Mouse (Mus musculus): Measurements from ENCODE around the gene Gm10591. TPM values are rescaled to one million over a fixed set of nuclear protein-coding genes. Genes with fewer than 3 reads are reported as not detected.
"Not testable (repeated sequence)": the region's sequence is repeated elsewhere in the genome, so short reads cannot be mapped to it uniquely, and the experiment has no call there.

Gm10591 gene
- not detected in 2 replicates for total RNA-seq (2021)
- long read RNA-seq = 0 reads

DNA sequence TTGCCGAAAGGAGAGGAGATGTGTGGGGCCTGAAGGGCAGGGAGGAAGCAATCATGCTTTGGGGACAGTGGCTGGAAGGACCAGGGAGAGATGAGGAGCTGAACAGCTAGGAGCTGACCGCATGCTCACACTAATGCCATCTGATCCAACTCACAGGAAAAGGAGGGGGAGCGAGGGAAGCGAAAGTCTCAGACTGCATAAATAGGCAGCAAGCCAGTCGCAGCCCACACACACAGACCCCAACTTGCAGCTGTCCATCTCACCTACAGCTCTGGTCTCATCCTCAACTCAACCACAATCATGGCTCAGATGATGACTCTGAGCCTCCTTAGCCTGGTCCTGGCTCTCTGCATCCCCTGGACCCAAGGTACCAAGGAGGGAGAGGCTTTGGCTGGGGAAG, at the start of gene Gm10591:
Gene Gm10591, plus strand, starts transcription at position 301 of the 400 bp plus-strand sequence.
- DNase-seq = not testable (repeated sequence)

DNA sequence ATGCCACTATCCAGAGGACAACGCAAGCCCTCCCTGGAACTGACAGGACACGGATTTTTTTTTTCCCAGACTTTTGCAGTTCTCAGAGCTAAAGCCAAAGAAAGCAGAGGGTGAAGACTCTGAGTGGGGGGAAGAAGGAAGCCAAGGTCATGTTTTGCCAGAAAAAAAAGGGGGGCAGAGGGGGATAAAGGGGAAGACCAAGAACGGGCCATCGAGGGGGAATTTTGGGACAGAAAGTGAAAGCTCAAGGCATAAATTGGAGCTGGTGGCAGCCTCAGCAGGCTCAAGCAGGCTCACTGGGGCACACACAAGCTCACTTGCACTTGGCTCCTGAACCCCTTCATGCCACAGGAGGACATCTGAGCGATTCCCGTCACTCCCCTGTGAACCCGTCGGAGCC, 17.4 kb downstream of the Gm10591 start, which contains the start of gene Gm2564:
Gene Gm2564, plus strand, starts transcription at position 301 of the 400 bp plus-strand sequence.
- not testable (repeated sequence) for DNase-seq

DNA sequence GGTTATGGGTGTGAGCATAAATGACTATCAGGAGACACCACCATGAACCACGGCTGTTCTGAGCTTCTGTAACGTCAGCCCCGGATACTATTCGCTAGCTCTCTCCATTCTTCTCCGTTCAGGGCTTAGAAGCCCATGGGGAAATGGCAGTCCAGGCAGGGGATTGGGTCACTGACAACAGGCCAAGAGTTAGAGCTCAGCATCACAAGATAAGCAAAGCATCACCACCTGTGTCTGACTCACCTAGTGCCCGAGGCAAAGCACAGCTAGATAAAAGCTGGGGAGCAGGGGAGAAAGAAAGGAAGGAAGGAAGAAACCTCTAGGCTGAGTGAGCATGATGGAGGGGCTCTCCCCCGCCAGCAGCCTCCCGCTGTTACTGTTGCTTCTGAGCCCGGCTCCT, 43.0 kb downstream of the Gm10591 start, which contains the start of gene Ccl27b:
Gene Ccl27b, plus strand, starts transcription at position 301 of the 400 bp plus-strand sequence.
- DNase-seq = not testable (repeated sequence)

DNA sequence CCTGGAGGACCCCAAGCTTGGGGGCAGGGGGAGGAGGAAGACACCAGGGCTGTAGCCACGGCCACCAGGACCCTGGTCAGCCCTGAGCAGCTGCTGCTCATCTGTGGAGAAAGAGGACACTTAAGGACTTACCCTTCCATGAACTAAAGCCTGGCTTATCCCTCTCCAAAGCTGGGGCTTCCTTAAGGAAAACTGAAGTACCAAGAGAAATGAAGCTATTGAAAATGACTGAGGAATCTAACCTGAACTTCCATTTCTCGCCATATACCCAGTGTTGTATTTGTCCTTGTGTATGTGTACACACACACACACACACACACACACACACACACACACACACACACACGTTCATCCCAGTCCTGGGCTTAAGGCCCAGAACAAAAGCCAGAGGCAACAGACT, 49.8 kb downstream of the Gm10591 start, which contains the start of gene Il11ra2:
Gene Il11ra2, minus strand, starts transcription at position 101 of the 400 bp plus-strand sequence.
- not testable (repeated sequence) for DNase-seq

Other genes with a start within 250 kb of the Gm10591 start
- gene Gm21586, start 172.8 kb upstream of the Gm10591 start, total RNA-seq (2021) = not detected in 2 replicates
- gene Gm2163, start 145.4 kb upstream of the Gm10591 start, total RNA-seq (2021) = 0.70 TPM in 1 of 2 replicates, not detected in the other
- gene Fam205a2, start 84.0 kb upstream of the Gm10591 start, total RNA-seq (2021) = not detected in 2 replicates
- gene Gm2564, start 17.5 kb downstream of the Gm10591 start, total RNA-seq (2021) = 3.7 and 4.2 TPM in 2 replicates
- 20.7 TPM in 1 of 2 replicates, not detected in the other for gene Ccl27b, start 43.1 kb downstream of the Gm10591 start, total RNA-seq (2021)
- not detected in 2 replicates for gene Il11ra2, start 49.7 kb downstream of the Gm10591 start, total RNA-seq (2021)
- gene 4930578G10Rik, start 123.3 kb downstream of the Gm10591 start, total RNA-seq (2021) = not detected in 2 replicates
- gene Ccl19, start 144.4 kb downstream of the Gm10591 start, total RNA-seq (2021) = 1.1 and 2.3 TPM in 2 replicates
- gene Ccl21a, start 161.8 kb downstream of the Gm10591 start, total RNA-seq (2021) = 0.76 and 3.9 TPM in 2 replicates
- not detected in 2 replicates for gene Fam205a1, start 241.7 kb downstream of the Gm10591 start, total RNA-seq (2021)
- gene Gm12394, start 244.6 kb downstream of the Gm10591 start, total RNA-seq (2021) = 0.18 TPM in 1 of 2 replicates, not detected in the other